Comparison of ENCODE assay signal across 10 mouse cellular contexts in the genomic region with DNA sequence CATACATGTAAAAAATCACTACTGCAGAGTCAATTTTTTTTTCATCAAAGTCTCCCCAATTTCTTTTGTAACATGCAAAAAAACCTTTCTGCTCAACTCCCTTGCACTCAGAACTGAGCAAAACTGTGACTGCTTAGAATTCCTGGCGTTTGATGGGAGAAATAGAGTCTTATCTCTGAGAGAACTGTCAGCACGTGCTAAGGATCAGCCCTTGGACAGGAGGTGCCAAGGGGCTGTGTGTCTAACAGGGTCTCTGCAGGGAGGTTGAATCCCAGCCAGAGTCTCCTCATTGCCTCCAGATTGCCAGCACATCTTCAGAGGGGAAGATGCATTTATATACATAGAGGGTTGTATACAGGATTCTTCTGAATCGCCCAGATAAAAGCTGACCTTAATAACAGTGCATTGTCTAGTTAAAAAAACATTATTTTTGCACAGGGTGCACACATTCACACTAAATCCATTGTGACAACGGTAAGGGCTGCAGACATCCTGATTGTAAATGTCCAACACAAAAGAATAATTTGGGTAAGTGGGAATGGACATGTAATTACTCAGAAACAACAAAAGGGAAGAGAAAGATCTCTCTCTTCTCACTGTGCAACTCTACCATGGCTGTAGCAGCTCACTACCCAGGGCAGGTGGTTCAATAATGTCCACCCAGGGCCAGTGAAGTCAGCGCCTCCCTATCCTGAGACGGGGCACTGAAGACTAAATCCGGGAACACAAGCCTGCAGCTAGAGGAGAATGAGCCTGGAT.
DNase-seq lines count a peak whose midpoint lies in the region; ATAC-seq and TF ChIP-seq lines count a peak whose summit lies in the region.
"Had no signal": no experiment of that assay in that cellular context is flagged by ENCODE, and none has a peak within 500 bp of the region (broad histone marks: within the 10 kb centered on the region; RNA-seq: fewer than 3 reads in every experiment).

No protein-coding gene starts in this region.

- H3K36me3 ChIP-seq in hindbrain, embryonic 16.5 days (ENCODE audit: control insufficient read depth, insufficient read depth, low read length), result no peaks in the 10 kb centered on the region
- H3K36me3 ChIP-seq in intestine, embryonic 15.5 days, result no peaks in the 10 kb centered on the region

- DNase-seq in cerebellum, adult 2 months, result peak in 1 of 2 experiments; percentile 40
- DNase-seq in cerebellum, adult 8-10 months, result no peak
- no peak for DNase-seq in layer of hippocampus, adult 2 months (ENCODE audit: low spot score in 2 of 2)
- DNase-seq in layer of hippocampus, adult 18-20 months (ENCODE audit: low spot score in 2 of 2), result no peak
- DNase-seq in retina, postnatal 1 day, result peak; percentile 60
- DNase-seq in adrenal gland, postnatal 36 days, result no peak

- H3K4me3 ChIP-seq in cerebellum, adult 2 months (replicated peaks; ENCODE audit: insufficient read depth, low read depth, low read length), result no peak overlapping the region
- H3K4me3 ChIP-seq in layer of hippocampus, adult 2 months, result no peak overlapping the region
- H3K4me3 ChIP-seq in hindbrain, embryonic 16.5 days (ENCODE audit: low read length), result no peak overlapping the region; the same call in 1 of the 2 replicates
- no peak overlapping the region for H3K4me3 ChIP-seq in intestine, embryonic 15.5 days (replicated peaks)
- H3K4me3 ChIP-seq: erythroblast, embryonic 14.5 days; myocyte had no signal

- WGBS in cerebellum, adult 2 months, result 3% methylated on average over 7 of the region's 7 CpGs
- WGBS in hindbrain, embryonic 16.5 days, result 18% methylated on average over 7 of the region's 7 CpGs
- WGBS in intestine, embryonic 15.5 days, result 38% methylated on average over 7 of the region's 7 CpGs

- H3K27ac ChIP-seq in cerebellum, adult 2 months (ENCODE audit: insufficient read depth, low read length), result peak overlapping the region; percentile 51
- peak overlapping the region; percentile 85 for H3K27ac ChIP-seq in layer of hippocampus, adult 2 months
- H3K27ac ChIP-seq in hindbrain, embryonic 16.5 days (ENCODE audit: low read depth, low read length), result peak overlapping the region; percentile 74
- H3K27ac ChIP-seq in intestine, embryonic 15.5 days, result no peak overlapping the region

- peak overlapping the region; percentile 35 for H3K4me2 ChIP-seq in hindbrain, embryonic 16.5 days (ENCODE audit: low read length)
- H3K4me2 ChIP-seq in intestine, embryonic 15.5 days (replicated peaks), result no peak overlapping the region

- no peak for TF ChIP-seq POLR2A in cerebellum, adult 2 months (IDR thresholded peaks at IDR 0.05; ENCODE audit: borderline replicate concordance, insufficient read depth, low read length)

- H3K27me3 ChIP-seq in cerebellum, adult 2 months (ENCODE audit: control insufficient read depth, insufficient read depth, low read length), result no peaks in the 10 kb centered on the region
- H3K27me3 ChIP-seq in hindbrain, embryonic 16.5 days (replicated peaks; ENCODE audit: control insufficient read depth, insufficient read depth, low read length), result no peaks in the 10 kb centered on the region
- H3K27me3 ChIP-seq in intestine, embryonic 15.5 days (replicated peaks), result no peaks in the 10 kb centered on the region

- peak overlapping the region; percentile 45 for H3K9ac ChIP-seq in hindbrain, embryonic 16.5 days (ENCODE audit: low read depth, low read length)
- no peak overlapping the region for H3K9ac ChIP-seq in intestine, embryonic 15.5 days

- peak; percentile 51 for ATAC-seq in hindbrain, embryonic 16.5 days
- ATAC-seq in intestine, embryonic 15.5 days, result no peak

- H3K9me3 ChIP-seq in hindbrain, embryonic 16.5 days (ENCODE audit: control insufficient read depth, low read length), result no peaks in the 10 kb centered on the region
- no peaks in the 10 kb centered on the region for H3K9me3 ChIP-seq in intestine, embryonic 15.5 days

- no peak for TF ChIP-seq CTCF in cerebellum, adult 2 months (IDR thresholded peaks at IDR 0.05; ENCODE audit: borderline replicate concordance, insufficient read depth, low read depth, low read length)
- TF ChIP-seq CTCF in layer of hippocampus, adult 2 months (conservative IDR thresholded peaks at IDR 0.05), result no peak

- H3K4me1 ChIP-seq in cerebellum, adult 2 months (ENCODE audit: control insufficient read depth, insufficient read depth, low read length), result peaks cover 34% of the 10 kb centered on the region
- H3K4me1 ChIP-seq in hindbrain, embryonic 16.5 days (ENCODE audit: control insufficient read depth, insufficient read depth, low read depth, low read length), result peaks cover 58% of the 10 kb centered on the region
- H3K4me1 ChIP-seq in intestine, embryonic 15.5 days (replicated peaks), result peaks cover 16% of the 10 kb centered on the region
